Mouse (Mus musculus): ENCODE data around the gene Srcin1. TPM values are rescaled to one million over a fixed set of nuclear protein-coding genes. Genes with fewer than 3 reads are reported as not detected.
A peak's percentile ranks its signal among the peaks of the same experiment; 100 is the strongest.

Srcin1 gene
- polyA plus RNA-seq, 1 experiment, result 0.03 TPM

GRCm38 (mm10) chr11:97585932-97586331 lies 9.9 kb upstream of the Srcin1 start:
- Histone ChIP-seq H3K4me1 (peaks cover 6% of the 10 kb centered on the region), H3K9me3 (no peaks in the 10 kb centered on the region), H3K27me3 (replicated peaks) (peaks cover 65% of the 10 kb centered on the region), H3K4me3 (replicated peaks) (no peak overlapping the region), H3K36me3 (replicated peaks; ENCODE audit: low read length) (no peaks in the 10 kb centered on the region)
- TF ChIP-seq FLI1 (IDR thresholded peaks at IDR 0.05; ENCODE audit: low read length) (no peak), GATA1 (IDR thresholded peaks at IDR 0.05; ENCODE audit: borderline replicate concordance, low read length) (no peak)

DNA sequence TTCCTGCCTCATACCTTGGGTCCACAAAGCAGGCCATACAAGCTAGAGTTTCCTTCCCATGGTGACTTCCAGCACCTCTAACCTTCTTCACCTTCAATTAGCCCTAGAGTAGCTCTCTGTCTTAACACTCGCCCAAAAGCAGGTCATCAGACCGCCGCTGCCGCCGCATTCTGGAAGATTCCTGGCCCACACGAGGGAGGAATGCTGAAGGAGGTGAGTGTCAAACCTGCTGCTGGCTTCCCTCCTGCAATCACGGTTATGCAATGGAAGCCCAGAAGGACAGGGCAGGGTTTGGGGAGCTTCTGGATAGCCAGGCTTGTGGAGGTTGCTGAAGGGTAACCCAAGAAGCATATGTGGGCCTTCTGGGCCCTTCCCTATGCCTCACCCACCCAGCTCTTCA lies 8.5 kb upstream of the Srcin1 start:
- peaks cover 67% of the 10 kb centered on the region for H3K27me3 ChIP-seq (replicated peaks)
- no peaks in the 10 kb centered on the region for H3K36me3 ChIP-seq (replicated peaks; ENCODE audit: low read length)
- TF ChIP-seq FLI1 (IDR thresholded peaks at IDR 0.05; ENCODE audit: low read length) (no peak), GATA1 (IDR thresholded peaks at IDR 0.05; ENCODE audit: borderline replicate concordance, low read length) (no peak)
- H3K9me3 ChIP-seq, result no peaks in the 10 kb centered on the region
- H3K4me3 ChIP-seq (replicated peaks), result no peak overlapping the region
- H3K4me1 ChIP-seq, result peaks cover 6% of the 10 kb centered on the region

GRCm38 (mm10) chr11:97579088-97579857 lies 3.3 kb upstream of the Srcin1 start:
- H3K9me3 ChIP-seq, result no peaks in the 10 kb centered on the region
- H3K27me3 ChIP-seq (replicated peaks), result peaks cover 84% of the 10 kb centered on the region
- no peak overlapping the region for H3K4me3 ChIP-seq (replicated peaks)
- TF ChIP-seq GATA1 (IDR thresholded peaks at IDR 0.05; ENCODE audit: borderline replicate concordance, low read length), result no peak
- no peak for TF ChIP-seq FLI1 (IDR thresholded peaks at IDR 0.05; ENCODE audit: low read length)
- peaks cover 16% of the 10 kb centered on the region for H3K4me1 ChIP-seq
- no peaks in the 10 kb centered on the region for H3K36me3 ChIP-seq (replicated peaks; ENCODE audit: low read length)

DNA sequence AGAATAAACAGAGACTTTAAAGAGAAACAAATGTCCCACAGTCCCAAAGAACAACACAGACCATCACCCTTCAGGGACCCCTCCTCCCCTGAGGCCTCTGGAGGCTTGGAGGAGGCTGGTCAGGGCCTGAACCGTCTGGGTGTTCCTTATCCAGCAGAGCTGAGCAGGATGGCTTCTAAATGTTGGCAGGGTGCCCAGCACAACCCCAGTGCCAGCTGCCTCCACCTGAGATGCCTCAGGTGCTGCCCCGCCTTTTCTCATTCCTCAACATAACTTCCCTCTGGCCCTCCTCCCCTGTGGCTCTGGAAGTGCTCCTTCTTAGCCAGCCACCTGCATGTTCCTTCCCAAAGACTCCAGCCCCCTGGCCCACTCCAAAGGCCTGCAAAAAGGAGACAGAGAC lies 2.3 kb upstream of the Srcin1 start:
- no peaks in the 10 kb centered on the region for H3K9me3 ChIP-seq
- no peaks in the 10 kb centered on the region for H3K36me3 ChIP-seq (replicated peaks; ENCODE audit: low read length)
- H3K4me1 ChIP-seq, result peaks cover 19% of the 10 kb centered on the region
- peaks cover 90% of the 10 kb centered on the region for H3K27me3 ChIP-seq (replicated peaks)
- TF ChIP-seq FLI1 (IDR thresholded peaks at IDR 0.05; ENCODE audit: low read length) (no peak), GATA1 (IDR thresholded peaks at IDR 0.05; ENCODE audit: borderline replicate concordance, low read length) (no peak)
- no peak overlapping the region for H3K4me3 ChIP-seq (replicated peaks)

DNA sequence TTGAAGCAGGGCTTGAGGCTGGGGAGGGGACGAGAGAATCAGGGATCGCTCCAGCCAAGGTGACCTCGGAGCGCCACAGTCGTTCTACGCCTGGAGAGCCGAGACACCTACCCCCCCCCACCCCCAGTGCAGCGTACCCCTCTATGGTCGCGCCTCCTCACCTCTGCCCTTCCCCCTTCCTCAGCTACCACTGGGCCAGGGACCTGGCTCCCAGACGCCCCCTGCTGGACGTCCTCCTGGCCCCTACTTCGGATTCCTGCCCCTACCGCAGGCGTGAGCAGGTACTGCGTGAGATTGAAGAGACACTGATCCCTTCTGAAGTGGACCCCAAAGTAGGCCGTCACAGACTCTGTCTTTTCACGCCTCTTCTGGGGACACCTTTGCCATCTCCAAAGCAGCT lies 348 bp downstream of the Srcin1 start:
- Histone ChIP-seq H3K27me3 (replicated peaks) (peaks cover 98% of the 10 kb centered on the region), H3K9me3 (no peaks in the 10 kb centered on the region)
- TF ChIP-seq GATA1 (IDR thresholded peaks at IDR 0.05; ENCODE audit: borderline replicate concordance, low read length), result no peak
- TF ChIP-seq FLI1 (IDR thresholded peaks at IDR 0.05; ENCODE audit: low read length), result no peak

GRCm38 (mm10) chr11:97575075-97575474 lies 911 bp downstream of the Srcin1 start:
- TF ChIP-seq FLI1 (IDR thresholded peaks at IDR 0.05; ENCODE audit: low read length) (no peak), GATA1 (IDR thresholded peaks at IDR 0.05; ENCODE audit: borderline replicate concordance, low read length) (no peak)
- no peaks in the 10 kb centered on the region for H3K36me3 ChIP-seq (replicated peaks; ENCODE audit: low read length)
- H3K27me3 ChIP-seq (replicated peaks), result peaks cover 99% of the 10 kb centered on the region
- peaks cover 19% of the 10 kb centered on the region for H3K4me1 ChIP-seq
- peak overlapping the region; percentile 91 for H3K4me3 ChIP-seq (replicated peaks)
- H3K9me3 ChIP-seq, result no peaks in the 10 kb centered on the region

More for the DNA sequence above, 348 bp downstream of the Srcin1 start:
- Histone ChIP-seq H3K4me3 (replicated peaks) (peak overlapping the region; percentile 91), H3K36me3 (replicated peaks; ENCODE audit: low read length) (no peaks in the 10 kb centered on the region), H3K4me1 (peaks cover 19% of the 10 kb centered on the region)

DNA sequence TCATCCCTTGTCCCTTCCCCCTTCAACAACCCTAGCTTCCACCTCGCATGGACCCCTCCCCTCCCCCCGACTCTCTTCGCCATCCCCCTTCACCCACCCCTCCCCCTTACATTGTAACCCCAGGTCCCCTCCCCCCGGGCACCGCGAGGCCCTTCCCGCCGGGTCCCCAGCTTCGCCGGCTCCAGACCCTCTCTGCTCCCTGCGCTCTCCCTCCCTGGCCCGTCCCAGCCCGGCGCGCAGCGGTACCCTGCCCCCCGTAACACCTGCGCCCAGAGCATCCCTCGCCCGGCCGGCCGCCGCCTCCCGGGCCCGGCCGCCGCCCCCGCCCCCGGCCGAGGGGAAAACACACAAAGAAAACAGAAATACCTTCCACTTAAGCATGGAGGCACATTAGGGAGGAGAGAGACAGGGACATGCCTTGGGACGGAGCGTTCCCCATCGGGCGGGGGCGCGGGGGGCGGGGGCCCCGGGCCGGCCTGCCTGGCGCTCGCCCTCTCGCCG lies 1.4 kb downstream of the Srcin1 start:
- TF ChIP-seq FLI1 (IDR thresholded peaks at IDR 0.05; ENCODE audit: low read length), result no peak
- TF ChIP-seq GATA1 (IDR thresholded peaks at IDR 0.05; ENCODE audit: borderline replicate concordance, low read length), result no peak
- peaks cover 100% of the 10 kb centered on the region for H3K27me3 ChIP-seq (replicated peaks)

GRCm38 (mm10) chr11:97573891-97574550 lies 2.0 kb downstream of the Srcin1 start:
- no peaks in the 10 kb centered on the region for H3K36me3 ChIP-seq (replicated peaks; ENCODE audit: low read length)
- peaks cover 19% of the 10 kb centered on the region for H3K4me1 ChIP-seq
- H3K4me3 ChIP-seq (replicated peaks), result peak overlapping the region; percentile 53
- TF ChIP-seq GATA1 (IDR thresholded peaks at IDR 0.05; ENCODE audit: borderline replicate concordance, low read length) (no peak), FLI1 (IDR thresholded peaks at IDR 0.05; ENCODE audit: low read length) (no peak)
- peaks cover 4% of the 10 kb centered on the region; the same call in 1 of the 2 replicates for H3K9me3 ChIP-seq
- peaks cover 100% of the 10 kb centered on the region for H3K27me3 ChIP-seq (replicated peaks)

More for the DNA sequence above, 1.4 kb downstream of the Srcin1 start:
- Histone ChIP-seq H3K4me3 (replicated peaks) (peak overlapping the region; percentile 91), H3K4me1 (peaks cover 19% of the 10 kb centered on the region), H3K9me3 (no peaks in the 10 kb centered on the region), H3K36me3 (replicated peaks; ENCODE audit: low read length) (no peaks in the 10 kb centered on the region)

GRCm38 (mm10) chr11:97572895-97573480 lies 3.0 kb downstream of the Srcin1 start:
- Histone ChIP-seq H3K4me3 (replicated peaks) (no peak overlapping the region), H3K36me3 (replicated peaks; ENCODE audit: low read length) (no peaks in the 10 kb centered on the region), H3K4me1 (peaks cover 22% of the 10 kb centered on the region), H3K27me3 (replicated peaks) (peaks cover 100% of the 10 kb centered on the region), H3K9me3 (peaks cover 7% of the 10 kb centered on the region; the same call in 1 of the 2 replicates)
- TF ChIP-seq GATA1 (IDR thresholded peaks at IDR 0.05; ENCODE audit: borderline replicate concordance, low read length) (no peak), FLI1 (IDR thresholded peaks at IDR 0.05; ENCODE audit: low read length) (no peak)

DNA sequence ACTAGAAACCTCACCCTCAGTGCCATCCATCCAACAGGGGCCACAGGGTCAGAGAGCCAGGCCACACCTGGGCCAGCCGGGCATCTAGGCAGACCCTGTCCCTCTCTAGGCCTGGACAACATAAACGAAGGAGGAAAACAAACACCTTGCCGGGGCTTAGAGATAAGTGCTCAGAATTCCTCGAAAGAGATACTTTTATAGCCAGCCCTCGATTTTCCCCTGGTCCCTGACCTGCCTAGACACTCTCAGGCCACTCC lies 4.0 kb downstream of the Srcin1 start:
- H3K36me3 ChIP-seq (replicated peaks; ENCODE audit: low read length), result no peaks in the 10 kb centered on the region
- H3K4me3 ChIP-seq (replicated peaks), result no peak overlapping the region
- H3K27me3 ChIP-seq (replicated peaks), result peaks cover 100% of the 10 kb centered on the region
- TF ChIP-seq GATA1 (IDR thresholded peaks at IDR 0.05; ENCODE audit: borderline replicate concordance, low read length) (no peak), FLI1 (IDR thresholded peaks at IDR 0.05; ENCODE audit: low read length) (no peak)
- H3K4me1 ChIP-seq, result peaks cover 22% of the 10 kb centered on the region
- H3K9me3 ChIP-seq, result peaks cover 7% of the 10 kb centered on the region; the same call in 1 of the 2 replicates
